Mouse (Mus musculus): Measurements from ENCODE around the gene Nr4a1. TPM values are rescaled to one million over a fixed set of nuclear protein-coding genes. Genes with fewer than 3 reads are reported as not detected.
A peak's percentile ranks its signal among the peaks of the same experiment; 100 is the strongest.

Gene Nr4a1
- polyA plus RNA-seq, 1 experiment from 2014 or later: 6.4 TPM

- H3K9ac ChIP-seq (ENCODE audit: low read length): no peak overlapping the region
- H3K4me3 ChIP-seq (ENCODE audit: low read depth, low read length): no peak overlapping the region
- ATAC-seq (replicated peaks; ENCODE audit: low FRiP score, low TSS enrichment, low read depth): peak; percentile 32
- H3K27ac ChIP-seq (ENCODE audit: low read depth): peak overlapping the region; percentile 75
- H3K4me1 ChIP-seq (replicated peaks; ENCODE audit: control insufficient read depth, insufficient read depth, low read length): peaks cover 34% of the 10 kb centered on the region
- peaks cover 16% of the 10 kb centered on the region for H3K36me3 ChIP-seq (ENCODE audit: control insufficient read depth, insufficient read depth, low read length)
- peak; percentile 69 for DNase-seq (ENCODE audit: low spot score)
- H3K4me2 ChIP-seq (ENCODE audit: low read length): peak overlapping the region; percentile 27
- H3K9me3 ChIP-seq (ENCODE audit: control insufficient read depth, low read length): peaks cover 4% of the 10 kb centered on the region; the same call in 1 of the 2 replicates
- 24% methylated on average over 12 of the region's 12 CpGs for WGBS
- H3K27me3 ChIP-seq (replicated peaks; ENCODE audit: control insufficient read depth, insufficient read depth, low read length): no peaks in the 10 kb centered on the region
Observed at GRCm38 (mm10) chr15:101235728-101236327, 18.2 kb upstream of the Nr4a1 start.

- Histone ChIP-seq H3K4me3 (ENCODE audit: low read depth, low read length) (no peak overlapping the region), H3K27me3 (replicated peaks; ENCODE audit: control insufficient read depth, insufficient read depth, low read length) (no peaks in the 10 kb centered on the region), H3K4me1 (replicated peaks; ENCODE audit: control insufficient read depth, insufficient read depth, low read length) (peaks cover 43% of the 10 kb centered on the region), H3K36me3 (ENCODE audit: control insufficient read depth, insufficient read depth, low read length) (peaks cover 6% of the 10 kb centered on the region; the same call in 1 of the 2 replicates), H3K9me3 (ENCODE audit: control insufficient read depth, low read length) (no peaks in the 10 kb centered on the region), H3K27ac (ENCODE audit: low read depth) (no peak overlapping the region), H3K4me2 (ENCODE audit: low read length) (no peak overlapping the region), H3K9ac (ENCODE audit: low read length) (no peak overlapping the region)
- ATAC-seq (replicated peaks; ENCODE audit: low FRiP score, low TSS enrichment, low read depth) (no peak), DNase-seq (ENCODE audit: low spot score) (peak; percentile 85)
- 10% methylated on average over 3 of the region's 3 CpGs for WGBS
Observed at GRCm38 (mm10) chr15:101236878-101237277, 17.2 kb upstream of the Nr4a1 start.

DNA sequence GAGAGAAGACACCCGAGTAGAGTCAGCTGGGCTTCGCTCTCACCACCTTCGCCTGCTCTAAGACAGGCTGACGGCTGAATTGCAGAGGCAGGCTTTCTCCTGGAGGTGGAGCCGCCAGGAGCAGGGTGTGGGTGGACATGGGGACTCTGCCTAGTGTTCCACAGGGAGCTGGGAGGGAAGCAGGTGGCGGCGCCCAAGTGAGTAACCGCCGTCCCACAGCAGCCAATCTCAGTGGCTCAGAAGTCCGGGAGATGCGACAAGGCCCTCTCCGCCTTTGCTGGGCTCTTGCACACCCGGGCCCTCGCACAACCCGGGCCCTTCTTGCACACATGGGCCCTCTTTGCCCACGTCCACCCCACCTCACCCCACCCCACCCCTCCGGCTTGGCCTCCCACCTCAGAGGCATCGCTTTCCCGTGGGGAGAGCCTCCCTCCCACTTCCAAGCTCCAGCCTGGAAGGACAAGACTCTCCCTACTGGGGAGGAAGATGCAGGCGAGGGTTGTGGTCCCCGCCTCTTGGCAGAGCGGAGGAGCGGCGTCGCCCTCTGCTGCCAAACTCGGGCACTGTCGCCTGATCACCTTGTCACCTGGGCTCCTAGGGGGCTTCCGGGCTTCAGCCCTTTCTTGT is 15.1 kb upstream of the Nr4a1 start:
- ATAC-seq (replicated peaks; ENCODE audit: low FRiP score, low TSS enrichment, low read depth): no peak
- Histone ChIP-seq H3K4me2 (ENCODE audit: low read length) (peak overlapping the region; percentile 51), H3K9me3 (ENCODE audit: control insufficient read depth, low read length) (no peaks in the 10 kb centered on the region), H3K27ac (ENCODE audit: low read depth) (no peak overlapping the region), H3K9ac (ENCODE audit: low read length) (no peak overlapping the region), H3K36me3 (ENCODE audit: control insufficient read depth, insufficient read depth, low read length) (no peaks in the 10 kb centered on the region), H3K4me3 (ENCODE audit: low read depth, low read length) (peak overlapping the region; percentile 22; the same call in 1 of the 2 replicates), H3K4me1 (replicated peaks; ENCODE audit: control insufficient read depth, insufficient read depth, low read length) (peaks cover 35% of the 10 kb centered on the region), H3K27me3 (replicated peaks; ENCODE audit: control insufficient read depth, insufficient read depth, low read length) (no peaks in the 10 kb centered on the region)
- peak; percentile 84 for DNase-seq (ENCODE audit: low spot score)
- 5% methylated on average over 28 of the region's 28 CpGs for WGBS

DNA sequence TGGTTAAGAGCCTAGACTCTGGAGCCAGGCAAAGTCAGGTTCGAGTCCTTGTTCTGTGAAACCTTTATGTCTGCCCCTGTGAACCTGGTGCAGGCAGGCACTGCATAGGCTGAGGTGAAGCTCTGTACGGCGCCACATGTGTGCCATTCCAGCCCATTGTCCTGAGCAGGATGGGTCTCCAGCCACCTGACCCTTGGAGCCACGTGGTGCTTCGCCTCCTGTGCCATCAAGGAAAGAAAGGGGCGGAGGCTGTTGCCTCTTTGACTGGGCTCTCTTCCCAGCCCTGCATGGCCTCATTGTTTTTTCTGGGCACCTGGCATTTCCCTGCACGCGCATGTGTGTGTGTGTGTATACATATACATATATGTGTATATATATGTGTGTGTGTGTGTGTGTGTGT is 14.2 kb upstream of the Nr4a1 start:
- H3K4me1 ChIP-seq (replicated peaks; ENCODE audit: control insufficient read depth, insufficient read depth, low read length): peaks cover 31% of the 10 kb centered on the region
- H3K9ac ChIP-seq (ENCODE audit: low read length): no peak overlapping the region
- WGBS: 74% methylated on average over 8 of the region's 8 CpGs

GRCm38 (mm10) chr15:101240799-101241204 is 13.3 kb upstream of the Nr4a1 start:
- Histone ChIP-seq H3K4me1 (replicated peaks; ENCODE audit: control insufficient read depth, insufficient read depth, low read length) (peaks cover 25% of the 10 kb centered on the region), H3K27me3 (replicated peaks; ENCODE audit: control insufficient read depth, insufficient read depth, low read length) (no peaks in the 10 kb centered on the region), H3K9ac (ENCODE audit: low read length) (no peak overlapping the region), H3K36me3 (ENCODE audit: control insufficient read depth, insufficient read depth, low read length) (no peaks in the 10 kb centered on the region), H3K4me2 (ENCODE audit: low read length) (peak overlapping the region; percentile 47), H3K27ac (ENCODE audit: low read depth) (peak overlapping the region; percentile 54), H3K4me3 (ENCODE audit: low read depth, low read length) (peak overlapping the region; percentile 13; the same call in 1 of the 2 replicates), H3K9me3 (ENCODE audit: control insufficient read depth, low read length) (no peaks in the 10 kb centered on the region)
- DNase-seq (ENCODE audit: low spot score) (peak; percentile 92), ATAC-seq (replicated peaks; ENCODE audit: low FRiP score, low TSS enrichment, low read depth) (peak; percentile 53)
- 6% methylated on average over 10 of the region's 10 CpGs for WGBS

More for the DNA sequence above, 14.2 kb upstream of the Nr4a1 start:
- DNase-seq (ENCODE audit: low spot score): no peak
- no peaks in the 10 kb centered on the region for H3K9me3 ChIP-seq (ENCODE audit: control insufficient read depth, low read length)
- H3K27ac ChIP-seq (ENCODE audit: low read depth): no peak overlapping the region
- no peak for ATAC-seq (replicated peaks; ENCODE audit: low FRiP score, low TSS enrichment, low read depth)
- no peak overlapping the region for H3K4me3 ChIP-seq (ENCODE audit: low read depth, low read length)
- H3K4me2 ChIP-seq (ENCODE audit: low read length): no peak overlapping the region
- no peaks in the 10 kb centered on the region for H3K36me3 ChIP-seq (ENCODE audit: control insufficient read depth, insufficient read depth, low read length)
- no peaks in the 10 kb centered on the region for H3K27me3 ChIP-seq (replicated peaks; ENCODE audit: control insufficient read depth, insufficient read depth, low read length)

DNA sequence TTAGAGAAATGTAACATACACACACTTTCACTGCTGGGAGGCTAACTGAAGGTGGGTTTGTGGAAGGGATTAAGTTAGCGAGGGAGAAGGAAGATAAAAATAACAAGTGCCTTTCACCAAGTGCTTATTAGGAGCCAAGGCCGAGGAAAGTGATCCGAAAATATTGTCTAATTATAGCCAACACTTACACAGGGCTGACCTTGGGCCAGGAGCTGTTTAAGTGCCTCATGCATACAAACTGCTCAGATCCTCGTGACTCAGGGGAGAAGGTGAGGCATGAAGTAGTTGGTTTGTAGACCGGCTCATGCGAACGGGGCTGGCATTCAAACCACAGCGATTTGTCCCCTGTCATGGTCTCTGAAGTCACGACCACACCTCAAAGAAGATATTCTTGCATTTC is 12.8 kb upstream of the Nr4a1 start:
- ATAC-seq (replicated peaks; ENCODE audit: low FRiP score, low TSS enrichment, low read depth) (no peak), DNase-seq (ENCODE audit: low spot score) (no peak)
- Histone ChIP-seq H3K27me3 (replicated peaks; ENCODE audit: control insufficient read depth, insufficient read depth, low read length) (no peaks in the 10 kb centered on the region), H3K9ac (ENCODE audit: low read length) (no peak overlapping the region), H3K4me1 (replicated peaks; ENCODE audit: control insufficient read depth, insufficient read depth, low read length) (peaks cover 22% of the 10 kb centered on the region), H3K4me2 (ENCODE audit: low read length) (peak overlapping the region; percentile 47), H3K9me3 (ENCODE audit: control insufficient read depth, low read length) (no peaks in the 10 kb centered on the region), H3K4me3 (ENCODE audit: low read depth, low read length) (0 out of 2 replicates have a peak overlapping the region, but pooled peaks have one; percentile 13), H3K27ac (ENCODE audit: low read depth) (peak overlapping the region; percentile 54), H3K36me3 (ENCODE audit: control insufficient read depth, insufficient read depth, low read length) (no peaks in the 10 kb centered on the region)
- 52% methylated on average over 9 of the region's 9 CpGs for WGBS

- WGBS: 59% methylated on average over 9 of the region's 9 CpGs
- peaks cover 24% of the 10 kb centered on the region for H3K4me1 ChIP-seq (replicated peaks; ENCODE audit: control insufficient read depth, insufficient read depth, low read length)
- no peak overlapping the region for H3K9ac ChIP-seq (ENCODE audit: low read length)
- no peak for DNase-seq (ENCODE audit: low spot score)
- H3K9me3 ChIP-seq (ENCODE audit: control insufficient read depth, low read length): no peaks in the 10 kb centered on the region
- no peaks in the 10 kb centered on the region for H3K27me3 ChIP-seq (replicated peaks; ENCODE audit: control insufficient read depth, insufficient read depth, low read length)
- no peak overlapping the region for H3K4me2 ChIP-seq (ENCODE audit: low read length)
- no peak overlapping the region for H3K4me3 ChIP-seq (ENCODE audit: low read depth, low read length)
- H3K36me3 ChIP-seq (ENCODE audit: control insufficient read depth, insufficient read depth, low read length): no peaks in the 10 kb centered on the region
- no peak for ATAC-seq (replicated peaks; ENCODE audit: low FRiP score, low TSS enrichment, low read depth)
- peak overlapping the region; percentile 54; the same call in 1 of the 2 replicates for H3K27ac ChIP-seq (ENCODE audit: low read depth)
Observed at GRCm38 (mm10) chr15:101241853-101242252, 12.2 kb upstream of the Nr4a1 start.

DNA sequence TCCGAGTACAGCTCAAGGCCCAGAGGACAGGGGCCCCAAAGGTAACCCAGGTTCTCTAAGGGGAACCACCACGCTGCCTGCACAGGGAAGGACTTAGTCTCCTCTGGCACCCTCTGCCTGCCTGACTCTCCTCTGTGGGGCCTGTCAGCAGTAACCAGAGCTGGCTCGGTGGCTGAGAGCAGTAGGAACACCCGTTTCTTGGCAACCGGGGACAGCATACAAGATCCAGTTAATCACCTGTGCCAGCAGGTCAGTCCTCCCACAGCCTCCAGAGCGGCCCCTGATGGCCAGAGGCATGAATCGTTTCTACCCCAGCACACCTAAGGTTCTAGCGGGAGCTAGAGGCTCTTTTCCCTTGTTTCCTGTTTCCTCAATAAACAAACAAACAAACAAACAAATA is 11.4 kb upstream of the Nr4a1 start:
- no peaks in the 10 kb centered on the region for H3K27me3 ChIP-seq (replicated peaks; ENCODE audit: control insufficient read depth, insufficient read depth, low read length)
- H3K27ac ChIP-seq (ENCODE audit: low read depth): no peak overlapping the region
- ATAC-seq (replicated peaks; ENCODE audit: low FRiP score, low TSS enrichment, low read depth) (no peak), DNase-seq (ENCODE audit: low spot score) (peak; percentile 71)
- no peak overlapping the region for H3K9ac ChIP-seq (ENCODE audit: low read length)
- H3K4me1 ChIP-seq (replicated peaks; ENCODE audit: control insufficient read depth, insufficient read depth, low read length): peaks cover 30% of the 10 kb centered on the region
- H3K36me3 ChIP-seq (ENCODE audit: control insufficient read depth, insufficient read depth, low read length): no peaks in the 10 kb centered on the region
- H3K9me3 ChIP-seq (ENCODE audit: control insufficient read depth, low read length): no peaks in the 10 kb centered on the region
- whole genome bisulfite sequencing: 17% methylated on average over 8 of the region's 8 CpGs
- H3K4me2 ChIP-seq (ENCODE audit: low read length): no peak overlapping the region
- H3K4me3 ChIP-seq (ENCODE audit: low read depth, low read length): no peak overlapping the region

- Histone ChIP-seq H3K9me3 (ENCODE audit: control insufficient read depth, low read length) (no peaks in the 10 kb centered on the region), H3K36me3 (ENCODE audit: control insufficient read depth, insufficient read depth, low read length) (no peaks in the 10 kb centered on the region), H3K27me3 (replicated peaks; ENCODE audit: control insufficient read depth, insufficient read depth, low read length) (no peaks in the 10 kb centered on the region), H3K9ac (ENCODE audit: low read length) (no peak overlapping the region), H3K4me2 (ENCODE audit: low read length) (no peak overlapping the region), H3K4me3 (ENCODE audit: low read depth, low read length) (no peak overlapping the region), H3K27ac (ENCODE audit: low read depth) (no peak overlapping the region), H3K4me1 (replicated peaks; ENCODE audit: control insufficient read depth, insufficient read depth, low read length) (peaks cover 35% of the 10 kb centered on the region)
- WGBS: 70% methylated on average over 3 of the region's 3 CpGs
- no peak for ATAC-seq (replicated peaks; ENCODE audit: low FRiP score, low TSS enrichment, low read depth)
- no peak for DNase-seq (ENCODE audit: low spot score)
Observed at GRCm38 (mm10) chr15:101244012-101244411, 10.1 kb upstream of the Nr4a1 start.
